Mouse (Mus musculus): ENCODE measurements at regions not wholly inside any gene's neighbourhood (a gene's known extent, or its start where the extent isn't known, plus 50 kb on each side); places are given as distances from the start of the nearest gene placed in this dataset.
A peak's percentile ranks its signal among the peaks of the same experiment; 100 is the strongest.

GRCm38 (mm10) chr8:116334101-116334500 lies 170.7 kb upstream of the Dynlrb2 start:
- DNase-seq (ENCODE audit: low spot score in 2 of 2): no peak
- intact Hi-C loops (cut with DNase I): no loop called here

- DNase-seq (ENCODE audit: low spot score in 2 of 2): no peak
- intact Hi-C loops (cut with DNase I): no loop called here
Measured at GRCm38 (mm10) chr8:116320014-116320680, 184.6 kb upstream of the Dynlrb2 start.

DNA sequence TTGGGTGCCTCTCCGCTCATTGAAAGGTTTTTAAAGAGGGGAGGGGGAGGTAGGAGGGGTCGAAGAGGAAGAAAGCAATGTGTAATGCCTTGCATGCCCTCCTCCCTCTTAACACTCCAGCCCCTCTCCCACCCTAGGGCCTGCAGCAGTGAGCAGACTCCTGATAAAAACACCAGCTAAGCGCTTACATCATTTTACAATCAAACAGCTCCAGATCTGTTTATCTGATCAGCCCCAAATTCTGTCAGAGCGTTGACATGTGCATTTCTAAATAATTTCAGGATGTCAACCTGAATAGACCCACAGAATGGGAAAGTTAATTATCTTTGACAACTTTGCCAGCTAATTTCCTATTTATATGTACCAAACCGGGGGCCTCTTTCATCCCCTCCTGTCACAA lies 189.4 kb upstream of the Dynlrb2 start:
- intact Hi-C loops (cut with DNase I): no loop called here
- DNase-seq (ENCODE audit: low spot score in 2 of 2): no peak

- DNase-seq (ENCODE audit: low spot score in 2 of 2): no peak
- intact Hi-C loops (cut with DNase I): no loop called here
Measured at GRCm38 (mm10) chr8:116314429-116315092, 190.2 kb upstream of the Dynlrb2 start.

GRCm38 (mm10) chr8:116298891-116299290 lies 205.9 kb upstream of the Dynlrb2 start:
- intact Hi-C loops (cut with DNase I): no loop called here
- DNase-seq (ENCODE audit: low spot score in 2 of 2): no peak

- intact Hi-C loops (cut with DNase I): no loop called here
- no peak for DNase-seq (ENCODE audit: low spot score in 2 of 2)
Measured at GRCm38 (mm10) chr8:116290671-116291245, 214.0 kb upstream of the Dynlrb2 start.

- intact Hi-C loops (cut with DNase I): no loop called here
- DNase-seq (ENCODE audit: low spot score in 2 of 2): no peak
Measured at GRCm38 (mm10) chr8:116289237-116289636, 215.5 kb upstream of the Dynlrb2 start.

- no peak for DNase-seq (ENCODE audit: low spot score in 2 of 2)
- intact Hi-C loops (cut with DNase I): no loop called here
Measured at GRCm38 (mm10) chr8:116283990-116284389, 220.8 kb upstream of the Dynlrb2 start.

DNA sequence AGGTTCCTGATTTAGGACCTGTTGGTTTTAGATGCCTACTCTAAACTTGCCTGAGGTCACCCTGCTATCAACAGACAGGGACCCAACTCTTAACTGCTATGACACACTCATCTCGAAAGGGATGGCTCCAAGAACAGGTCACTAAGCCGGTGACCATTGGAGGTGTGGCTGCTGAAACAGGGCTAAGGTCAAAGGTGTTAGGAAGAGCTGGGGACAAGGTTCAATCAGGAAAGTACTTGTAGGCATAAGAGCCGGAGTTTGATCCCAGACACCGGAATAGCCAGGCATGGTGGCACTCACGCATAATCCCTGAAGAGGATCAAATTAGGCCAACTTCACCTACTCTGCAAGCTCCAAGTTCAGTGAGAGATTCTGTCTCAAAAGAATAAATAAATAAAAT lies 222.4 kb upstream of the Dynlrb2 start:
- no peak for DNase-seq (ENCODE audit: low spot score in 2 of 2)
- intact Hi-C loops (cut with DNase I): no loop called here

DNA sequence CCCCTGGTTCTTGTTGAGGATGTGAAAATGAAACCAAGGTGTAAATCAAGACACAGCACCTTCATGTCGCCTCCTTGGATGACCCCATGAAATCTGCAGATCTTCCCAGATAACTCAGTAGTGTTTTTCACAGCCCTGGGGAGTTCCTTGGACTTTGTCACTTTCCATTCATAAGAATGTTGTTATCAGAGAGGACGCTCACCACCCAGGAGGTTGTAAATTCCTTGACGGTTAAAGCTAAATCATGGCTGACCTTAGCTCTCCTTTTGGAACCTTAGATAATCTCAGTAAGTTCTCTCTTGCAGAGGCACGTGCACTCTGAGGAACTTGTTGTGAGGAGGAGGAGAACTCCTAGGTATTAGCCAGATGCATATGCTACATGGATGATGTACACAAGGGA lies 229.8 kb upstream of the Dynlrb2 start:
- DNase-seq (ENCODE audit: low spot score in 2 of 2): no peak
- intact Hi-C loops (cut with DNase I): no loop called here

DNA sequence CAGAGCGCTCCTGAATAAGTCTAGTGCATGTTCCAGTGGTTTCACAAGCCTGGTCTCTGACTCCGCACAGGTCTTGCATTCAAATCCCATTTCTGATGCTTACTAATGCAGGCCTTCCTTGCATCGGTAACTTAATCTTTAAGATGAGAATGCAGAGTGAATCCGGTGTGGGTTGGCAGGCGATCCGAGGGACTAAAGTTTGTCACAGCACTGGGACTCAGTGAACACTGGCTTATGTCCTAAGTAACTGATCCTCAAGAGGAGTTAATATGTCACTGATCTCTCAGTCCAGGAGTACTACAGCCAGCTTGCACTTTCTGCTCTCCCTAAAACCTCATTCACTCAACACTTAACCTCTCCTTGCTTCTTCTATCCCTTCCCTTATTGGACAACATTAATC lies 233.5 kb upstream of the Dynlrb2 start:
- DNase-seq (ENCODE audit: low spot score in 2 of 2): no peak
- intact Hi-C loops (cut with DNase I): no loop called here

DNA sequence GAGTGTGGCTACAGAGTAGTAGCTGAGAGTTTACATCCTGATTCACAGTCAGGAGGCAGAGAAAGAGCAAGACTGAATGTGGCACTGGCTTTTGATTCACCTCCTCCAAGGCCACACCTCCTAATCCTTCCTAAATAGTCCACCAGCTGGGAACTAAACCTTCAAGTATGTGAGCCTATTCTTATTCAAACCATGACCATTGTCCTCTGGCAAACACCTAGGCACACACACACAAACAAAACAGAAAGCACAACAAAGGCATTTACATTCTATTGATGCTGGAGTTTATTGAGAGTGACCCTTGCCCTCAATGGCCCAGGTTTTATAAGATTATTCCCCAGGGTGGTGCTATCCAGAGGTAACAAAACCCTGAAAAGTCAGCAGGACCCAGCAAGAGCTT lies 235.4 kb upstream of the Dynlrb2 start:
- DNase-seq (ENCODE audit: low spot score in 2 of 2): no peak
- intact Hi-C loops (cut with DNase I): no loop called here

GRCm38 (mm10) chr8:116268685-116269084 lies 236.1 kb upstream of the Dynlrb2 start:
- DNase-seq (ENCODE audit: low spot score in 2 of 2): no peak
- intact Hi-C loops (cut with DNase I): no loop called here

DNA sequence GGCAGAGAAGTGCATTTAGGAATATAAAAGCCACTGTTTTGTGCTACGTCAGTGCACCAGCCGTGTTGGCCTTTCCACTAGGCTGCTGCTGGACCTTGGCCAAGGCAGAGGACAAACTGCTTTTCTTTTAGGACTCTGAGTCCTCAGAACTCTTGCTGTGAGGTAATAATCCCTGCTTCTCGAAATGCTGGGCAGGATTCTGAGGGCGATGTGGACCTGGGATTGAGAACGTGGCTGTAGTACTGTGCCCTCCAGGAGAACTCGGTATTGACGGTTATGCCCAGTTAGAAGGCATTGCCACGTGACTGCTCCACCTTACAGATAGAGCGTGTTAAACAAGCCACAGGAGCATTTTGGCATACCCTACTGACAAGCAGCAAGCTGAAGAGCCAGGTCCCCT lies 236.6 kb upstream of the Dynlrb2 start:
- DNase-seq (ENCODE audit: low spot score in 2 of 2): peak; percentile 20 to 22
- intact Hi-C loops (cut with DNase I): no loop called here

- no peak for DNase-seq (ENCODE audit: low spot score in 2 of 2)
- intact Hi-C loops (cut with DNase I): no loop called here
Measured at GRCm38 (mm10) chr8:116267021-116267420, 237.8 kb upstream of the Dynlrb2 start.

- intact Hi-C loops (cut with DNase I): no loop called here
- no peak for DNase-seq (ENCODE audit: low spot score in 2 of 2)
Measured at GRCm38 (mm10) chr8:116265591-116265990, 239.2 kb upstream of the Dynlrb2 start.

- intact Hi-C loops (cut with DNase I): no loop called here
- no peak for DNase-seq (ENCODE audit: low spot score in 2 of 2)
Measured at GRCm38 (mm10) chr8:116264078-116264477, 240.7 kb upstream of the Dynlrb2 start.

DNA sequence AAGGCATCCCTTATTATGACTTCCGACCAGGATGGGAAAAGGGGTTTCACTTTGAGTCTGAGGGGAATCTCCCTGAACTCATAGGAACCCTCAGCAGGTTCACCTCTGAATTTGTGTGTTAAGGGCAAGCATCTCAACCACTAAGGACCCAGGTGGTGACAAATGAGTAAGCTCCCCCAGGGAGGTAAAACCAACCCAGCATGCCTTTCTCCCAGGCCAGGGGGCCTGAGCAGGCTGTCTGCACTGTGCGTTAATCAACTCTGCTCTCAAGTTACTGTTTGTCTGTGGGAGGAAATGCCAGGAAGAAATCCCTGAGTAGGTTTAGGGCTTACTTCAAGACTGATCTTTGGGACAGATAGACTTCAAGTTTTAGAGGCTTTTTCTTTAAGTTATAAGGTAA lies 243.5 kb upstream of the Dynlrb2 start:
- DNase-seq (ENCODE audit: low spot score in 2 of 2): no peak
- intact Hi-C loops (cut with DNase I): no loop called here

GRCm38 (mm10) chr8:116255398-116255797 lies 249.4 kb upstream of the Dynlrb2 start:
- DNase-seq (ENCODE audit: low spot score in 2 of 2): no peak
- intact Hi-C loops (cut with DNase I): no loop called here

DNA sequence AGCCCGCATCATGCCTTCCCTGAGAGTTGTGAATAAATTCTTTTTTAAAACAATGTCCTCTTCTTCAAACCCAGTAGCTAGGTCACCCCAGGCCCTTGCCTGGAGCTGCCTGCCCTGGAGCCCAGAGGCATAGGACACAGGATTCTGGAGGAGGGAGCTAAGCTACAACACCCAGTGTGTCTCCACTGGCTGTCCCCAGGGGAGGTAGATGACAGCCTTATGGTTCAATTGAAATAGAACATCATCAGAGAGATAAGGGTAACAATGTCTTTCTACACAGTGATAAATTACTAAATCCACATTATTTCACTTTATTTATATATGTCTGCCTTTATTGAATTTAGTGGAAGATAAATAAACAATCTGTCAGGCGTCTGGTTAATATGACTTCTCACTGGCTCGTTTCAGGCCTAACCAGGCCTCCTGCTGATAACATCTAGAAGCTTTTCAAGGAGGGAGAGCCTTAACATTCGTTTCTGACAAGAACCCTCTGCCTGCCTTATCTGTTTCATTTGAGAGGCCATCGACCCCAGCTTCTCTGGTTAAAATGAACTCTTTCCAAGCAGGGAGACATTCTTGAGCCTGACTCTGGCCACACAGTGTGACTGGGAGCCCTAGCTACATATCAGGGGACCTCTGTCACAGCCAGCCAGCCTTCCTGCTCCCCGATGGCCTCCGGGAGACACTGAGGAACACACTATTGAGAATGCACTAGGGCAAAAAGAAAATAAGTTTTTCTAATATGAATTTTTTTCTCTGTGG lies 252.1 kb upstream of the Dynlrb2 start:
- no peak for DNase-seq (ENCODE audit: low spot score in 2 of 2)
- intact Hi-C loops (cut with DNase I): no loop called here

Measured in left cerebral cortex, postnatal 14 days (tissue).